Mouse (Mus musculus) retina, embryonic 14.5 days (tissue): ENCODE data around the gene March1.
A peak's percentile ranks its signal among the peaks of the same experiment; 100 is the strongest.

Source experiments
- DNase-seq: peaks from one replicate; pipeline ENCODE4 v3.0.0-alpha.2; 2015; ENCODE audit warnings: low spot score

The March1 gene

DNA sequence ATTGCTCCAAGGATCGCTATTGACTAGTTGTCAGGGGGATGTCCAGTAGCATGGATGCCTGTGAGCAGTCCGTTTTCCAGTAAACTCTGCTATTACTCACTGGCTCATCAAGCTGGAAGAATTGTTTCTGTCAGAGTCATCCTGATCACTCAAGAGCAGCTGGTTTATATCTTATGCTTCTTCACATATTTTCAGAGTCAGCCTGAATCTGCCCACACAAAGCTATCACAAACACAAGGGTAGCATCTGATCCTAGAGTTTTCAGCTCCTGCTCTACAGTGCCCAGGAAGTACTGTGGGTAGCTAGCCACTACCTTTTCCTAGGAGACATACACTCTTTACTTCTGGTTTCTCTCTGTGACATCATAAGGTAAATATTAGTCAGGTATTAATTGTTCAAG is 405.1 kb downstream of the March1 start:
- no peak for DNase-seq

DNA sequence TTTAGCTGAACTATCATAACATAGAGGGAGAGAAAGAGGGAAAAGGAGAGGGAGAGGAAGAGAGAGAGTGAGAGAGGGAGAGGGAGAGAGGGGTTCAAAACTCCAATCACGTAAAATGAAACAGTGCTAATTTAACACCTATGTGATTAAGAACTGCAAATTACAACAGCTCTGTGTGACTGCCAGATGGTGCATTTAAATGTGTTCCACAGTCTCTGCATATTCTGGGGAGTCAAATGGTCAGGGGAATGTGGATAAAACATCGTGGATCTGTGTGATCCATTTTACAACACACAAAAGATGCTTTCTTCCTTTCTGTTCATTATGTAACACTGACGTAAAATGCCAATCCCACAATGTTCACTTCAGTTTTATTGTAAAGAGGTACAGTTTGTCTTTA is 416.0 kb downstream of the March1 start:
- DNase-seq, result no peak

DNA sequence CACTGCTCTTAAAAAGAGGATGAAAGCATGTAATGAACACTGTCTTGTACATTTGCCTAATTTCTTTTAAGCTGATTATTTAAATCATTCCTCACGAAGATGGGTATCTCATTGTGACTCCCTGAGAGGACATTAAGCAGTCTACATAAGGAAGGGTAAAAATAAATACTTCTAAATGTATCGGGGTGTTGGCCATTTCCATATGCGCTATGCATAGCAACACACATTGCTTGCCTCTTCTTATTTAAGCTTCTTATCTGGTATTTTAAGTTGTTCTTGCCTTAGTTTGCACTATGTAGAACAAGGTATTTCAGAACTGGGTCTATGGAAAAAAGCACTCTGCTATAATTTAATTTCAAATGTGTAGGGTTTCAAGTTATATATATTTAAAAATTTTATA is 416.7 kb downstream of the March1 start:
- no peak for DNase-seq

DNA sequence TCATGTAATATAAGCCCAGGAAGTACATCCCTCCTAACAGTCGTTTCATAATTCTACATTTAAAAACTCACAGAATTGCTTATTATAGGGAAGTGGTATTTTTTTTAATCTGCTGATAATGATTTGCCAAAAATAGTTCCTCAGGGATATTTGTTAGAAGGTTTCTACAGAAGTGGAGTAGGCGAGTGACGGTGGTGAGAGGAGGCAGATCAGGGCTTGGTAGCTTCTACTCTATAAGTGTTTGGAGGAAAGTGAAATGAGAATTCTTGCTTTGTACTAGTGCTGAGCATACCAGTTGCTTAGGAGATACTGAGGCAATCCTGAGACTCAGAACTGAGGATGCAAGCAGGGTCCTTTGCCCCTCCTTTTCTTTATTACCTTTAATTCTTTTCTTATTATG is 476.5 kb downstream of the March1 start:
- DNase-seq, result no peak

DNA sequence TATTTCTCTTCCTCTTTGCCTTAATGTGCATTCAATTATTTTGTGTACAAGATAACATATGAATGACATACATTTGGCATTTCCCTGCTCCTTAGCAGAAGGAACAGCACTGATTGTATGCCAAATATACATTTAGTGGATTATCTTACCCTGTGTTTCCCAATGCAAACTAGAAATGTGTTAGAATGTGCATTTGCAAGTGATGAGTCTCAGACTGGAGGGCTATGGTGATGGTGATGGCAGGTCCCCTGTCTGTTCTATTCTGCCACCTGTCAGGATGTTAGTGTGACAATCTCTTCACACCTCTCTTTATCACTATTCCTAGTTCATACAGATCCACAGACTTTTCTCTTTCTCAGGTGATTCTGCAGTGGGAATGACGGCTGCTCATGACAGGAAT is 480.4 kb downstream of the March1 start:
- no peak for DNase-seq

DNA sequence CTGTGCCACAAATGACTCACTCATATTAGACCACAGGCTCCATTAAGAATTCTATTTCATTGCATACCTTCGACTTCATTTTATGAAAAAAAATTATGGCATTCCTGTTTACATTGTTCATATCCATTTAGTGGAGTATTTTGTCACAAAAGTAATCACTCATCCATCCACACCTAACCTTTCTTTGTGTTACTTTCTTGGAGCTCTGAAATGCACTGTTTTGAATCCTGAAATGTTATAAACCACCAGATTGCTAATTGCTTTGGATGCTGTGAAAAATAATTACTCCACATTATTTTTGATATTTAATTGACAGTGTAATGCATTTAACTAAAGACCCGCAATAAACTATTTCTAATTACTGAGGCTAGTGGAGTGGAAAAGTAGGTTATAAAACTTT is 501.6 kb downstream of the March1 start:
- DNase-seq, result peak; percentile 63

DNA sequence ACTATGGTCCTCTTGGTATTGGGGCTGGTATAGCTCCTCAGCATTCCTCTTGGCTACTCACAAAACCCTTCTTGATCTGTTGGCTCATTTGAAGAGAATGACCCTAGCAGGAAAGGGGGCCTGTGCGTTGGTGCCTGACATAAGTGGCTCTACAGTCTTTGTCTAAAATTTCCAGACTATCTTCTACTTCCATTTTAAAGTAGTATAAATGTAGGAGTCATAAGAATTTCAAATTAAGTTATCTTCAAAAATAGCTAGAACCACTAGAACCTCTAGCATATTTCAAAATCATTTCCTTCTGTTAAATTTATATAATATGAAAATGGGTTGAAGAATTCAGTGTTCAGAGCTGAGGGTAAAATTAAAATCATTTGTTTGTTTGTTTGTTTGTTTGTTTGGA is 541.9 kb downstream of the March1 start:
- DNase-seq, result no peak

DNA sequence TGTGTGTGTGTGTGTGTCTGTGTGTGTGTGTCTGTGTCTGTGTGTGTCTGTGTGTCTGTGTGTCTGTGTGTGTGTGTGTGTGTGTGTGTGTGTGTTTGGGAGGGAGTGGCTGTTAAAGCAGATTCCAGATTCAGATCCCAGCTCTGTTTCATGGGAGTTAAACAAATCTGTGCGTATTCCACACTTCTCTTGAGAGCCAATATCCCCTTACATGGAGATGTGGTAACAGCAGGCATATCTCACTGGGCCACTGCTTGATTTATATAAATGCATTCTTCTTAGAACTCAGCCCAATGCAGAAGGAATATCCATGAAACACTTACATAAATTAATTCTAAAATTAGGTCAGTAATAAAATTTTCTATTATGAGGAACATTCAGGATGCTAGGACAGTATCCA is 549.1 kb downstream of the March1 start:
- DNase-seq, result no peak

DNA sequence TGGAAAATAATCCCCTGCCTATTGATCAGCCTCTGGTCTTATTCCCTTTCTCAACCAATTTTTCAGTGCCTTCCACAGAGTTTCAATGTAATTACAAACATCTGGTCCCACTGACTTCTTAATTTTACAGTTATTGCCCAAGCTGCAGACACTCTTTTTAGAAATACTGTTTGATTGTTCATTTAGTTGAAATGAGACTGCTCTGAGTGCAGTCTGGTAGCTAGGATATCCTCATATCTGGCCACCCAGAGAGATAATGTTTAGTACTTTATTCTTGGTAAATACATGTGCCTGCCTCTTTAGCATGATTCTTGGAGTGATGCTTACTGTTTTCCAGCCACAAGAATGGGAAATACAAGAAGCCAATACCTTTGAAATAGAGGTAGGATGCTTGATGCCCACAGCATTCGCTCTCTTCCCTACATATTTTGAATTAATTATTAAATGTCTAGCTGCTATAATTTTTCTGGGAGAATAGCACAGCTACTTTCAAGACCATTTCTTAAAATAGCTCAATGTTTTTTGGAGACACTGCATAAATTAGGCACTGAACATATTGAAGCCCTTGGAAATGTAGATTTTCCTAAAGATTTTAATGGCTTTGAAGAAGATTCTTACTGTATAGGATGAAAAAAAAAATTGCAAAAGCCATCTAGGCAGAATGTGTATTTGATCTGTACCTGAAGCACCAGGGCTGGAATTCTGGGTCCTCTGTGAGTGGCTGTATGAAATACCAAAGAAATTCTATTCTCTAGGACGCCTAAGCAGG is 549.9 kb downstream of the March1 start:
- DNase-seq, result no peak

DNA sequence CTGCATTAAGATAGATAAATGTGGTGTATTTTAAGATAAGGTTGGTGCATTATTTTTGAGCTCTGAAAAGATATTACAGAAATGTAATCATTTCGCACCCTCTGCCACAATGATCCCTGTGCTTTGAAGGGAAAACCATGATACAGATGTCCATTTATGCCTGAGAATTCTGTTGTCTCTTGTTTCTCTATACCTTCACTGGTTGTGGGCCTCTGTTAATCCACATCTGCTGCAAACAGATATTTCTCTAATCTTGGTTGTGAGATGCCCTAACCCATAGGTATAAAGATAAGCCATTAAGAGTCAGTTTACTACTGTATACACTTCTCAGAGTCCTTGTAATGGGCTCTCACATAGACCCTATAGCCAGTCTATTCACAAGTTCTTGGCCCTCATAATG is 561.6 kb downstream of the March1 start:
- no peak for DNase-seq

DNA sequence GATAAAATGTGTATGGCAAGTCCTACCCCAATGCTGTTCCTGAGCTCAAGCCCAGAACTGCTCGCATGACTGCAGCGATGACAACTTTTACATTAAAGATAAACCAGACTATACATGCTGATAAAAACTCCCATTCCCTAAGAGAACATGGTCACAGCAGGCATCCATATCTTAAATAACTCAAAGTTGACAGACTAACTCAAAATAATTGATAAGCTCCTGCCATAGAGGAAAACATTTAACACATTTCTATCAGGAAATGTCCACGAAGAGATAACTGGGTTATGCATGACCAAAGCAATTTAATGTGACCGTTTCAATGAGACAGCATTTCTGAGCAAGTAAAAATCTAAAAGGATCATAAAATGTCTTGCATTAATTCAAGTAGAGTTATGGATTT is 563.6 kb downstream of the March1 start:
- DNase-seq, result no peak

DNA sequence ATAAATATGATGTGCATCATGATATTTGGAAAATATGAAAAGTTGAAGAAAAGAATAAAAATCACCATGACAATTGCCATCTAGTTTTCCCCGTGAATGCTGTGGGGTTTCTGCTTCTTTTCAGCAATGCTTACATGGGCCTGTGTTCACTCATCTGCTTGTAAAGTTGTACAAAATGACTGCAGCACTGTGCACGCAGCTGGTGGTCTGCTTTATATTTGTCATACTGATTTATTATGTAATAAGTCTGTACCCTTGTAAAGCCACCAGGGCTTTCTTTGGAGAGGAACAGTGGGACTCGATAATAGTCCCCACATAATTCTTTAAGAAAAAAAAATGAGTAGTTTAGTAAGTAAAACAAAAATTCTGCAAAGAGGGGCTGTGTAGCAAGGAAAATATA is 564.6 kb downstream of the March1 start:
- no peak for DNase-seq

DNA sequence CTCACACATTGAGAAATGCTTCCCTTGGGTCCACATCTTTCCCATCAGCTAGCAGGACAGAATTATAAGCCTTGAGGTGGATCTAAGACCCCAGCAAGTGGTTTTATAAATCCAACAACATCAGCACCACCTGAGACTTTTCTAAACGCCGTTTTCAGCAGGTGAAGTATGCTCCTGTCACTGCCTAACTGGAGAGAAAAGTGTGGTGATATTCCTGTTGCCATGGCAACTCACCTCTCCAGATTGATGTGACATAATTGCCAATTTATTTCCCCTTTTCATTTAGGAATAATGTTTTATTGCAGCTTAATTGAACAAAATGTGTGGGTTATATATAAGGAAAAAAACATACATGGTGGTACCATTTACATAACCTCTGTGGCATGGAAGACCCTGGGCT is 565.8 kb downstream of the March1 start:
- DNase-seq, result no peak

DNA sequence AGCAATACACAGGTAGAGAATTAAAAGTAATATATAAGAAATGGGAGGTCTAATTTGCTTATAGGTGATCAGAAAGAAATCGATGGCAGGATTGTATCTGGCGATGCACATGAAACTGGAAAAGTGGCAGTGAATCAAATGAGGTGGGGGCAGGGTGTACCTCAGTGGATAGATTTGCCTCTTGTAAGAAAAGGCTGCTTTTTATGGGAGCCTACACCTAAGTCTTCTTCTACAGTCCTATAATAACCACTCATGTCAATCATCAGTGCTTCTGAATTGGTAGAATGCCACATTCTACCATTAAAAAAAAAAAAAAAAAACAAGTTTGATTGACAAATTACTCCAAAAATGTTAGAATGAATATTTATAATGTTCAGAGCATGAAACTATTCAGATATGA is 567.5 kb downstream of the March1 start:
- no peak for DNase-seq

DNA sequence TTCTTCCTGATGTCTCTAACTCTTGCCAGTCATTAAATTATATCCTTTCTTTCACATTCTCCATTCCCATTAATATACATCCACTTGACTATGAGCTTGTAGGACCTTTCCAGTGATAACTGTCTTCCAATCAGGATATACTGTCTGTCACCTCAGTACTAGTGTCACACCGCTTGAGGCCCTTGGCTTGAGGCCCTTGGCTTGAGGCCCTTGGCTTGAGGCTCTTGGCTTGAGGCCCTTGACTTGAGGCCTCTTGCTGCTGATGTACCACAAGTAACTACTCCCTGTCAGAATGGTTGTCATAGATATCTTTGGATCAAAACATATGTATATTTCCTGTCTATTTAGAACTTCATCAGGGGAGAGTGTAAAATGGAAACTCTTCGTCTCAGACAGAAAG is 576.7 kb downstream of the March1 start:
- no peak for DNase-seq

DNA sequence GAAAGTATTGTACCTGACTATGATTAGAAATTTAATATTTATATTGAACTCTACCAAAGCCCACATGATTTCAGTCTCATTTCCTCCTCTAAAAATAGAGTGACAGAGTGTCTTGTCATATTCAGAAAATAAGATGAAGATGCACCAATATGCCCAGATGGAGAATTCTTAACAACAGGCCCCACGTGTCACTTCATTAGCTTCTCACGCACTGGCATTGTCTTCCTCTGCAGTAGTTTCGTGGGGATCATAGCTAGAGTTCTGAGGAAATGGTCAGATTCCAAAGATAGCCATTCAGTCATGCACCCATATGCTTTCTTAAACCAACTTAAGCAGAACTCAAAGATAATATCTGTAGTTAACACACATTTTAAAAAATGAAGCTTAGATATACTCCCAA is 582.5 kb downstream of the March1 start:
- no peak for DNase-seq

DNA sequence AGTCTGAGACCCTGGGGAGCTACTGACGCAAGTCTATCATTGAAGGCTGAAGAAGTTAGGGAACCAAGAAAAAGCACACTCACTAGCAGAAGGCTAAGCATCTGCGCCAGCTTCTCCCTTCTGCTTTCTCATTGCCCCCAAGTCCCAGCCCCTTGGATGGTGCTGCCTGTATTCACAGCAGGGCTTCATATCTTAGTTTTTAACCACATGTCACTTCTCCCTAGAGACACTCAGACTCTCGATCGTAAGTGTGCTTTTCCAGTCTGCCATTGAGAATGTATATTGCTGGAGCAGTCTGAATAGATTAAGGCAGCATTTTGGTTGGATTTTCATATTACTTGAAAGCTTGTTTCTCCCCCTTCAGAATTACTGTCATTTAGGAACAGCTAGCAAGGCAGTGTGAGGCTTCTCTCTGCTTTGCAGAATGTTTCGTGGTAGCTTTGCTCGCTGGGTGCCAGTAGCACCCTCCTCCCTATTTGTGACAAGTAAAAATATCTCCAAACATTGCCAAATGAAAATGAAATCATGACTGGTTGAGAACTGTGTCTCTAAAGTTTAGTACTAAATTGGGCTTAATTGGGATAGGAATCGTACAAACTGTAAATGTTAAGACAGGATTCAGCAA is 586.2 kb downstream of the March1 start:
- no peak for DNase-seq

DNA sequence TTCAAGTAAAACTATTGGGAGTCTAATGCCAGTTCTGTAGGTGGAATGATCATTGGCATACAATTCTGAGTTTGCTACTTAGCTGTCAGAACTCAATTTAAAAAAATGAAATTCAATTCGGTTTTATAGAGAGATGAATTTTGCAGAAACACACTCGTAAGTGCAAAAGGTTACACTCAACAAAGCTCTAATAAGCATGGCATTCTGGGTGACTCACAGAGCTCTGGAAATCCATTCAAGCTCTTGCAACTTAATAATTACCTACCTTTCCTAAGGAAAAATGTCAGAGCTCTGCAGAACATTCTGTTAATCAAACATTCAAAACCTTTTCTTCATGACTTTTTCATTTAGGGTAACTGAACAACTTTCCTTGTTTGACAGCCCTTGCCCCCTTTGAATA is 591.9 kb downstream of the March1 start:
- no peak for DNase-seq

DNA sequence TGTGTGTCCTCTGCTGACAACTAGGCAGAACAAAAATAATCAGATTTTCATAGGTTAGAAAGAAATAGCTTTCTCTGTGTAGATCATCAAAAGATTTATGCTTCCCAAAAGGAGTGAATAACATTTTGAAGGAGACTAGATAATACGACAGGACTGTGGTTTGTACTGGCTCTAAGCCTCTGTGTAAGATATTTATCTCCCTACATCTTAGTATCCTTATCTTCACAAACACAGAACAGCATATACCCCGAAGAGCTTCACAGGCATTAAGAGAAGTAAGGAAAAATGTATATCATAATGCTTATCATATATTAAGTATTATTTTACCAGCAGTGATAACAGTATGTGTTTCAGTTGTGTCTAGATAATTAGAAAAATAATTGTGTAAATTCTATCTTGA is 592.6 kb downstream of the March1 start:
- DNase-seq, result no peak

DNA sequence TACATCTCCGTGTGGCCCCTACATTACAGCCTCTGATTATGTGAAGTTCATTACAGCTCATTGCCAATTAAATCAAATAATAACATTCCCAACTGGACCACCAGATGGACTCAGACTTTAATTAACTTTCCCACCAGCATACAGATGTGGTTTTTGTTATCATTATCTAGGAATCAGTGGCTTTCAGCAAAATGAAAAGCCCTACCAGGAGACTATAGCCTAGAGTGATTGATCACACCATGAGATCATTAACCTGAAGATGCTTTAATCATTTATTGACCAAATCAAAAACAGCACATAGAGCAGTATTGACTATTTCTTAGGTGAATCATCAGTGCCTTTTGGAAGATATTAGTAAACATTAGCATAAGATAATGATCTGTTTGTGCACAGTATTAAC is 602.3 kb downstream of the March1 start:
- no peak for DNase-seq

DNA sequence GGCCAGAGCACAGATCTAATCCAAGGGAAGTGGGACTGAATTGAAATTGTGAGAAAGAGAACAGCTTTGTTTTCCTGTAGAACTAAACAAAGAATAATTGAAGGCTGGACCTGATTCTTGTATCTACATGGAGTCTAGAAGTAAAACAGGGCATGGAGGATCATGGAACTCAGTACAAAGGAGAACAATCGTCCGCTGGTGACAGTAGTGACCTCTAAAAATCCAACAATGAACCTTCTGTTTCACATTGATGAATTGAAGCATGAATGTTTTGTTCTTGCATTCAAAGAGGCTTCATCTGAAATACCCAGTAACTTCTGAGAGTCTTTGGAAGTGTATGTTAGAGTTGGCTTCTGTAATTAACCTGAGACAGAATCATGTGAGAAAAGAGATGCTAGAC is 612.2 kb downstream of the March1 start:
- DNase-seq, result peak; percentile 56

DNA sequence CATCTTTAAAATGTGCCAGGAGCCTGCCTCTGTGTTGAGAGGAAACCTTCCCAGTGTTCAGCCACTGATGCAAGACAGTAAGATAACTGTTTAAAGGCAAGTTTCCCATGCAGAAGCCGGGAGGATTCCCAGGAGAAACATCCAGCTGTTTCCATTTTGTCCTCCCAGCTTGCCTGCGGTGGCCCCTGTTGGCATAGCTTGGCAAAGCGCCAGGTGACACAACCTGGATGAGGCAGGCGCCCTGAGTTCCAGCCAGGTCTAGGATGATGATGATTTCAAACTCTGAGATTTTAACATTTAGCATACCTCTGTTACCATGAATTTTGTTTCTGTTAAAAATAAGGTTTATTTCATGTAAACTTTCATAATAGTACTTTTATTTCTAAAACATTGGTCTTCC is 651.8 kb downstream of the March1 start:
- no peak for DNase-seq

DNA sequence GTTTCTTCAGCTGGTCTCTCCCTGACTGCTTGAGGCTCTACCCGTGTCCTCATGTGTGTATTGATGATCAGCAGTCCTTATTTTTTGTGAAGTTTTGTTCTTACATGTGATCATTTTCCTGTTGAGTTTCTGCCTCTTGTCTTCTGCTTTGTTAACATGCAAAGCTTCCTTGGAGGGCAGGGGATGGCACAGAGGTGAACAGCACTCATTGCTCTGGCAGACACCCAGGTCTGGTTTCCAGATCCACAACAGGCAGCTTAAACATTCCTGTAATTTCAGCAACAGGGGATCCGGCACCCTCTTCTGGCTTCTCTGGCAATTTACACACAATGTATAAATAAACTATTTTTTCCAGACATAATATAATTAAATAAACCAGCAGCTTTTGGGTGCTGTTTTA is 652.4 kb downstream of the March1 start:
- no peak for DNase-seq

DNA sequence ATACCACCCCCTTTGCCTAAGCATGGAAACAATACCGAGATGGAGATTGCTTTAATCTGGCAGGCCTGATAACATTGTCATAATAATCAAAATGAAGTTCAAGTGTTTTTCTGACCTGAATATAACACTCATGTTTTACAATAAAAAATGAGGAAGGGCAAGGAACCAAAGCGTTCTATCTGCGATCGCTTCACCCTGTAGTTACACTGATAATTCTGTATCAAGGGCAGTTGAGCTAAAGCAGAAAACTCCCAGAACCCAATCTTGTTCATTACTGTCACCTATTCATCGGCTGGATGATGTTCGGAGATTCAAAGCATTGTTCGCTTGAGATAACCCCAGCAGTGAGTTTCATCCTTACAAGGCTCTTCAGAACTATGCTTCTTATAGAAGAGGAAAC is 700.1 kb downstream of the March1 start:
- DNase-seq, result no peak
